Mouse (Mus musculus) thymus, adult 2 months (tissue): ENCODE data around the gene Emb.

Experiments
- CTCF ChIP-seq: fragments of 200-500 bp; IDR thresholded peaks from 2 replicates; pipeline ENCODE4 v1.5.1; 2012; ENCODE audit warnings: mild to moderate bottlenecking, control low read depth, low read length, moderate library complexity, borderline replicate concordance; ENCODE audit not compliant: control insufficient read depth, poor library complexity, insufficient read depth; ENCODE audit errors: extremely low read depth
- POLR2A ChIP-seq: fragments of 200-500 bp; IDR thresholded peaks from 2 replicates; pipeline ENCODE4 v1.6.1; 2012; ENCODE audit warnings: mild to moderate bottlenecking, low read length, control low read depth, moderate library complexity; ENCODE audit not compliant: control insufficient read depth, poor library complexity, insufficient read depth; ENCODE audit errors: extremely low read depth

GRCm38 (mm10) chr13:117284036-117284435 is 75.7 kb downstream of the Emb start:
- TF ChIP-seq POLR2A (no peak), CTCF (no peak)
